Mouse (Mus musculus) midbrain, postnatal 0 days (tissue): ENCODE data around the gene Rpp25l. TPM values are rescaled to one million over a fixed set of nuclear protein-coding genes. Genes with fewer than 3 reads are reported as not detected.
"Not testable (repeated sequence)": the region's sequence is repeated elsewhere in the genome, so short reads cannot be mapped to it uniquely, and the experiment has no call there.

ENCODE experiments used
- ATAC-seq: fragments of 200-750 bp; cut with Nextera tagmentation; 2 replicates; pipeline ENCODE4 v1.8.0; 2017; ENCODE audit warnings: moderate number of reproducible peaks, mild to moderate bottlenecking, moderate TSS enrichment, moderate library complexity; ENCODE audit not compliant: low FRiP score
- DNase-seq: peaks from one replicate; pipeline ENCODE4 v3.0.0-alpha.2; 2015; ENCODE audit warnings: low spot score
- H3K27ac ChIP-seq: fragments of 300-500 bp; sonication (generic); 2 replicates; pipeline ENCODE4 v1.5.1; 2014; ENCODE audit warnings: low read depth, mild to moderate bottlenecking, low read length, mixed read lengths
- H3K27me3 ChIP-seq: fragments of 300-500 bp; sonication (generic); 2 replicates; pipeline ENCODE4 v1.6.1; 2014; ENCODE audit warnings: low read length, control low read depth, mixed read lengths; ENCODE audit not compliant: insufficient read depth
- H3K36me3 ChIP-seq: fragments of 300-500 bp; sonication (generic); 2 replicates; pipeline ENCODE4 v1.6.1; 2014; ENCODE audit warnings: low read length, control low read depth, mixed read lengths; ENCODE audit not compliant: insufficient read depth
- H3K4me1 ChIP-seq: fragments of 300-500 bp; sonication (generic); 2 replicates; pipeline ENCODE4 v1.6.1; 2014; ENCODE audit warnings: mild to moderate bottlenecking, control low read depth, antibody characterized with exemption, low read length, mixed read lengths; ENCODE audit not compliant: insufficient read depth
- H3K4me2 ChIP-seq: fragments of 300-500 bp; sonication (generic); 2 replicates; pipeline ENCODE4 v1.6.1; 2014; ENCODE audit warnings: low read depth, mild to moderate bottlenecking, low read length, mixed read lengths; ENCODE audit not compliant: poor library complexity, severe bottlenecking
- H3K4me3 ChIP-seq: fragments of 300-500 bp; sonication (generic); 2 replicates; pipeline ENCODE4 v1.5.1; 2014; ENCODE audit warnings: low read depth, mild to moderate bottlenecking, low read length, moderate library complexity
- H3K9ac ChIP-seq: fragments of 300-500 bp; sonication (generic); replicated peaks from 2 replicates; pipeline ENCODE4 v1.6.1; 2014; ENCODE audit warnings: mild to moderate bottlenecking, low read length, moderate library complexity, mixed read lengths; ENCODE audit not compliant: poor library complexity, severe bottlenecking
- H3K9me3 ChIP-seq: fragments of 300-500 bp; sonication (generic); 2 replicates; pipeline ENCODE4 v1.6.1; 2016; ENCODE audit warnings: low read length, control low read depth
- CTCF ChIP-seq: IDR thresholded peaks from 2 replicates; pipeline ENCODE4 v1.5.1; 2016; ENCODE audit warnings: antibody characterized with exemption, mild to moderate bottlenecking
- WGBS: fragments of 180-500 bp; shearing (Covaris S2); extraction: QIAGEN DNeasy Blood & Tissue Kit; methylation state at CpG from one replicate; pipeline ENCODE4 v1.1.7; 2014; 5-methylcytosine and 5-hydroxymethylcytosine counted together
- polyA plus RNA-seq: library from polyadenylated mRNA; unstranded; fragments of >200 nt; fragmentation: Nextera tagmentation; extraction: Ambion mirVana; gene quantifications from 2 replicates; pipeline ENCODE4 v1.2.1, GENCODE M21; 2015
- total RNA-seq: library from RNA; depleted of rRNA; stranded (reverse); fragments of >200 nt; gene quantifications from 2 replicates; pipeline ENCODE4 v1.2.3, GENCODE M21; 2014

Rpp25l gene
- total and polyA plus RNA-seq, 2 experiments from 2014 or later: 39.7 to 44.3 TPM

- TF ChIP-seq CTCF: peak; percentile 88
- H3K9ac ChIP-seq: no peak overlapping the region; the same call in 1 of the 2 replicates
- WGBS: under 1% methylated on average over 13 of the region's 13 CpGs
- no peaks in the 10 kb centered on the region for H3K36me3 ChIP-seq
- DNase-seq (peak; percentile 88), ATAC-seq (peak; percentile 84)
- H3K4me3 ChIP-seq: no peak overlapping the region
- H3K27me3 ChIP-seq: no peaks in the 10 kb centered on the region
- peak overlapping the region; percentile 28; the same call in 1 of the 2 replicates for H3K4me2 ChIP-seq
- peaks cover 12% of the 10 kb centered on the region for H3K4me1 ChIP-seq
- H3K9me3 ChIP-seq: no peaks in the 10 kb centered on the region
- H3K27ac ChIP-seq: peak overlapping the region; percentile 59
These were observed 6.3 kb downstream of the Rpp25l start for GRCm38 (mm10) chr4:41707011-41707535.

GRCm38 (mm10) chr4:41705922-41706754, 7.2 kb downstream of the Rpp25l start:
- Histone ChIP-seq H3K4me1 (peaks cover 8% of the 10 kb centered on the region; the same call in 1 of the 2 replicates), H3K27ac (no peak overlapping the region), H3K27me3 (no peaks in the 10 kb centered on the region), H3K4me3 (no peak overlapping the region), H3K36me3 (no peaks in the 10 kb centered on the region), H3K9ac (no peak overlapping the region; the same call in 1 of the 2 replicates), H3K4me2 (peak overlapping the region; percentile 28; the same call in 1 of the 2 replicates), H3K9me3 (no peaks in the 10 kb centered on the region)
- ATAC-seq: no peak
- 47% methylated on average over 19 of the region's 19 CpGs for WGBS
- TF ChIP-seq CTCF: no peak
- DNase-seq: no peak

DNA sequence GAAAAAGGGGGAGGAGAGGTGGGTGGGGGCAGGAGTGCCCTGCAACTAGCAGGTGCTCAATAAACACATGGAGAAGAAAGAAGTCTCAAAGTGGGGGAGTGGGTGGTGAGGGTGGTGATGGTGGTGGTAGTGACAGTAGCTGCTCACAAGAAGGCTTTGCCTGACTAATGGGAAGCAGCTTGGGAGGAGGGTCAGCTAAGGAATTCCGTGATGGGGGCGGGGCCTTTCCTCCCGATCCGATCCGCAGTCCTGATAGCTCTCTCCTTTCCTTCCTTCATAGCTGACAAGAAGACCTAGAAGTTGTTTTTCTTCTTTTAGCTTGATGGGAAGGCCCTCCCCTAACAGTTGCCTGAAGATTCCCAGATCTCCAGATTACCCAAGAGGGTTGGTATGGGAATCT, 8.7 kb downstream of the Rpp25l start:
- no peak overlapping the region for H3K27ac ChIP-seq
- H3K27me3 ChIP-seq: no peaks in the 10 kb centered on the region
- DNase-seq: no peak
- WGBS: 15% methylated on average over 5 of the region's 5 CpGs
- H3K4me1 ChIP-seq: peaks cover 8% of the 10 kb centered on the region; the same call in 1 of the 2 replicates
- H3K4me2 ChIP-seq: no peak overlapping the region
- H3K9ac ChIP-seq: no peak overlapping the region
- no peak for TF ChIP-seq CTCF
- ATAC-seq: no peak
- no peaks in the 10 kb centered on the region for H3K36me3 ChIP-seq
- H3K9me3 ChIP-seq: no peaks in the 10 kb centered on the region
- no peak overlapping the region for H3K4me3 ChIP-seq

GRCm38 (mm10) chr4:41702226-41702625, 11.1 kb downstream of the Rpp25l start:
- DNase-seq, H3K4me3 ChIP-seq, H3K9ac ChIP-seq, H3K36me3 ChIP-seq, H3K4me2 ChIP-seq, H3K9me3 ChIP-seq, H3K27me3 ChIP-seq, H3K27ac ChIP-seq, H3K4me1 ChIP-seq, ATAC-seq: not testable (repeated sequence)
- 76% methylated on average over 2 of the region's 2 CpGs for WGBS

- ATAC-seq, H3K27ac ChIP-seq, H3K4me2 ChIP-seq, DNase-seq, H3K9ac ChIP-seq, H3K4me3 ChIP-seq, H3K4me1 ChIP-seq, H3K36me3 ChIP-seq, H3K27me3 ChIP-seq, H3K9me3 ChIP-seq: not testable (repeated sequence)
- 92% methylated on average over 2 of the region's 8 CpGs for WGBS
These were observed 13.1 kb downstream of the Rpp25l start for GRCm38 (mm10) chr4:41700224-41700623.

- H3K9me3 ChIP-seq, H3K4me3 ChIP-seq, H3K27me3 ChIP-seq, DNase-seq, H3K9ac ChIP-seq, ATAC-seq, H3K4me2 ChIP-seq, H3K4me1 ChIP-seq, H3K36me3 ChIP-seq, H3K27ac ChIP-seq: not testable (repeated sequence)
- 86% methylated on average over 10 of the region's 10 CpGs for WGBS
These were observed 13.6 kb downstream of the Rpp25l start, which contains the start of gene Il11ra1 for GRCm38 (mm10) chr4:41699783-41700182. Gene Il11ra1 (plus strand): TSS chr4:41699989.

DNA sequence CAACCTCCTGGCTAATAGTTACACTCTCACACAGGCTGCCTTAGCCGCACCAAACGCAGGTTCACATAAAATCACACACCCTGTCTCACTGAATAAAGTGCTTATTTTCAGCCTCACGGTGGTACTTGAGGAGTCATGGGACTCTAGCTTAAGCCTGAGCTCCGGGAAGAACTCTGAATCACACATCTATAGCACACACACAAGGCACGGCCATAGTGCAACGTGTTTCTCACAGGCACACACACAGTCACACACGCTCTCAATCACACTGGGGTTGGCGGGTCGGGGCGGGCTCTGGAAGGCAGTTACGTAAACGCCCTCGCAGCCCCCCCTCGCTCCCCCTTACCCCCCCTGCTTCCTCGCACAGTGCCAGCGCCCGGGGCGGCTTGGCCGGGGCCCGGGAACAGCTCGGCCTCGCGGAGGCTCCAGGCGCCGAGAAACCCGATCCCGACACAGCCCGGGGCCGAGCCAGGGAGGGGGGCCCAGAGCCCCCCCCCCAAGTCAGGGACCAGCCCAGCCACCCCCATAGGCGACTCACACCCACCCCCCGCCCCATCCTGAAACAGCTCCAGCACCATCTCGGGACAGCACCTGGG, 14.8 kb downstream of the Rpp25l start:
- not testable (repeated sequence) for H3K4me3 ChIP-seq, H3K4me1 ChIP-seq, H3K27ac ChIP-seq, ATAC-seq, H3K27me3 ChIP-seq, H3K36me3 ChIP-seq, DNase-seq, H3K9ac ChIP-seq, H3K9me3 ChIP-seq, H3K4me2 ChIP-seq
- WGBS: 25% methylated on average over 5 of the region's 32 CpGs
